ENCODE assay signal across 14 mouse cellular contexts in genomic region chr6:6467526-6467925, GRCm38 (mm10).
"Had no signal": no experiment of that assay in that cellular context is flagged by ENCODE, and none has a peak within 500 bp of the region (broad histone marks: within the 10 kb centered on the region; RNA-seq: fewer than 3 reads in every experiment).

No protein-coding gene starts in this region.

- H3K4me1 ChIP-seq: liver, embryonic 13.5 days; lung, embryonic 15.5 days; megakaryocyte, embryonic 14.5 days had no signal

- H3K9me3 ChIP-seq: limb, embryonic 12.5 days; liver, embryonic 13.5 days; lung, embryonic 15.5 days; megakaryocyte, embryonic 14.5 days; midbrain, embryonic 15.5 days; neural tube, embryonic 12.5 days had no signal

- H3K36me3 ChIP-seq: limb, embryonic 12.5 days; liver, embryonic 13.5 days; lung, embryonic 15.5 days; midbrain, embryonic 15.5 days; neural tube, embryonic 12.5 days had no signal

- ATAC-seq: liver, postnatal 0 days; midbrain, embryonic 15.5 days had no signal

- DNase-seq: kidney, postnatal 25 days; layer of hippocampus, postnatal 36 days; liver; liver, embryonic 13.5 days; liver, postnatal 0 days; lung, postnatal 14 days had no signal

- H3K27me3 ChIP-seq: limb, embryonic 12.5 days; liver, embryonic 13.5 days; lung, embryonic 15.5 days; neural tube, embryonic 12.5 days had no signal

- H3K27ac ChIP-seq: limb, embryonic 12.5 days; liver, embryonic 13.5 days; lung, embryonic 15.5 days; macrophage; midbrain, embryonic 15.5 days; neural tube, embryonic 12.5 days; stomach, postnatal 0 days had no signal

- H3K4me2 ChIP-seq: limb, embryonic 12.5 days; liver, embryonic 13.5 days; lung, embryonic 15.5 days; midbrain, embryonic 11.5 days; midbrain, embryonic 15.5 days; neural tube, embryonic 12.5 days had no signal

- H3K9ac ChIP-seq: limb, embryonic 12.5 days; liver, embryonic 13.5 days; liver, postnatal 0 days; lung, embryonic 15.5 days; midbrain, embryonic 15.5 days; neural tube, embryonic 12.5 days had no signal

- H3K4me3 ChIP-seq: limb, embryonic 12.5 days; liver, embryonic 13.5 days; lung, embryonic 15.5 days; megakaryocyte, embryonic 14.5 days; midbrain, embryonic 15.5 days; neural tube, embryonic 12.5 days had no signal
